Mouse (Mus musculus) mesoderm, embryonic 11.5 days (tissue): ENCODE measurements at regions not wholly inside any gene's neighbourhood (a gene's known extent, or its start where the extent isn't known, plus 50 kb on each side); places are given as distances from the start of the nearest gene placed in this dataset.
A peak's percentile ranks its signal among the peaks of the same experiment; 100 is the strongest.

ENCODE experiments used
- DNase-seq: peaks from one replicate; pipeline ENCODE4 v3.0.0-alpha.2; 2012; ENCODE audit warnings: low read depth, low spot score

GRCm38 (mm10) chr12:109881108-109881507 is 281.0 kb upstream of the Rtl1 start:
- DNase-seq = no peak

- no peak for DNase-seq
Observed at GRCm38 (mm10) chr12:109891206-109891605, 291.1 kb upstream of the Rtl1 start.

GRCm38 (mm10) chr12:109892834-109893233 is 292.7 kb upstream of the Rtl1 start:
- no peak for DNase-seq

GRCm38 (mm10) chr12:109893657-109894056 is 293.5 kb upstream of the Rtl1 start:
- no peak for DNase-seq

GRCm38 (mm10) chr12:109895389-109895788 is 295.3 kb upstream of the Rtl1 start:
- DNase-seq = no peak

- no peak for DNase-seq
Observed at GRCm38 (mm10) chr12:109896397-109896796, 296.3 kb upstream of the Rtl1 start.

- DNase-seq = no peak
Observed at GRCm38 (mm10) chr12:109896906-109897305, 296.8 kb upstream of the Rtl1 start.

GRCm38 (mm10) chr12:109897861-109898385 is 297.8 kb upstream of the Rtl1 start:
- no peak for DNase-seq

GRCm38 (mm10) chr12:109899420-109899819 is 299.3 kb upstream of the Rtl1 start:
- DNase-seq = no peak

- DNase-seq = no peak
Observed at GRCm38 (mm10) chr12:109910966-109911495, 310.9 kb upstream of the Rtl1 start.

- no peak for DNase-seq
Observed at GRCm38 (mm10) chr12:109911506-109911905, 311.4 kb upstream of the Rtl1 start.

- DNase-seq = no peak
Observed at GRCm38 (mm10) chr12:109917761-109918160, 317.6 kb upstream of the Rtl1 start.

GRCm38 (mm10) chr12:109918901-109919300 is 318.8 kb upstream of the Rtl1 start:
- no peak for DNase-seq

GRCm38 (mm10) chr12:109922111-109922510 is 322.0 kb upstream of the Rtl1 start:
- DNase-seq = no peak

GRCm38 (mm10) chr12:109925866-109926265 is 325.7 kb upstream of the Rtl1 start:
- no peak for DNase-seq

GRCm38 (mm10) chr12:109926643-109927042 is 326.5 kb upstream of the Rtl1 start:
- no peak for DNase-seq

- DNase-seq = no peak
Observed at GRCm38 (mm10) chr12:109946179-109946578, 332.7 kb upstream of the Dio3 start.

GRCm38 (mm10) chr12:109946936-109947335 is 331.9 kb upstream of the Dio3 start:
- DNase-seq = no peak

GRCm38 (mm10) chr12:109947886-109948433 is 330.9 kb upstream of the Dio3 start:
- no peak for DNase-seq

GRCm38 (mm10) chr12:109948434-109948984 is 330.4 kb upstream of the Dio3 start:
- peak; percentile 77 for DNase-seq

- DNase-seq = peak; percentile 28
Observed at GRCm38 (mm10) chr12:109949231-109949965, 329.5 kb upstream of the Dio3 start.

- peak; percentile 31 for DNase-seq
Observed at GRCm38 (mm10) chr12:109950632-109951031, 328.2 kb upstream of the Dio3 start.

- no peak for DNase-seq
Observed at GRCm38 (mm10) chr12:109951473-109951872, 327.4 kb upstream of the Dio3 start.
